Mouse (Mus musculus) liver, embryonic 11.5 days (tissue): ENCODE data around the gene Pi4kb. TPM values are rescaled to one million over a fixed set of nuclear protein-coding genes. Genes with fewer than 3 reads are reported as not detected.

Experiments used
- ATAC-seq: fragments of 200-750 bp; cut with Nextera tagmentation; replicated peaks from 2 replicates; pipeline ENCODE4 v1.8.0; 2017; ENCODE audit warnings: moderate number of reproducible peaks, mild to moderate bottlenecking, moderate TSS enrichment, moderate library complexity; ENCODE audit not compliant: low FRiP score
- DNase-seq: peaks from one replicate; pipeline ENCODE4 v3.0.0-alpha.2; 2017; ENCODE audit warnings: low spot score
- H3K27ac ChIP-seq: fragments of 300-500 bp; sonication (generic); 2 replicates; pipeline ENCODE4 v1.5.1; 2014; ENCODE audit warnings: mild to moderate bottlenecking, low read depth, low read length, control low read depth
- H3K27me3 ChIP-seq: fragments of 300-500 bp; sonication (generic); replicated peaks from 2 replicates; pipeline ENCODE4 v1.6.1; 2014; ENCODE audit warnings: low read length, mixed read lengths; ENCODE audit not compliant: control insufficient read depth, insufficient read depth
- H3K36me3 ChIP-seq: fragments of 300-500 bp; sonication (generic); 2 replicates; pipeline ENCODE4 v1.6.1; 2014; ENCODE audit warnings: mild to moderate bottlenecking, low read length, moderate library complexity, mixed read lengths; ENCODE audit not compliant: control insufficient read depth, insufficient read depth
- H3K4me1 ChIP-seq: fragments of 300-500 bp; sonication (generic); replicated peaks from 2 replicates; pipeline ENCODE4 v1.6.1; 2014; ENCODE audit warnings: low read length, mixed read lengths; ENCODE audit not compliant: control insufficient read depth, insufficient read depth
- H3K4me2 ChIP-seq: fragments of 300-500 bp; sonication (generic); 2 replicates; pipeline ENCODE4 v1.6.1; 2014; ENCODE audit warnings: mild to moderate bottlenecking, control low read depth, moderate library complexity
- H3K4me3 ChIP-seq: fragments of 300-500 bp; sonication (generic); 2 replicates; pipeline ENCODE4 v1.5.1; 2014; ENCODE audit warnings: low read depth, low read length, control low read depth
- H3K9ac ChIP-seq: fragments of 300-500 bp; sonication (generic); 2 replicates; pipeline ENCODE4 v1.6.1; 2014; ENCODE audit warnings: low read depth, low read length, control low read depth
- H3K9me3 ChIP-seq: fragments of 300-500 bp; sonication (generic); 2 replicates; pipeline ENCODE4 v1.6.1; 2016; ENCODE audit warnings: low read length, inconsistent platforms, mixed read lengths; ENCODE audit not compliant: control insufficient read depth
- WGBS: fragments of 180-500 bp; shearing (Covaris S2); extraction: QIAGEN DNeasy Blood & Tissue Kit; methylation state at CpG from one replicate; pipeline ENCODE4 v1.1.7; 2014; 5-methylcytosine and 5-hydroxymethylcytosine counted together
- polyA plus RNA-seq: library from polyadenylated mRNA; unstranded; fragments of >200 nt; fragmentation: Nextera tagmentation; extraction: Ambion mirVana; gene quantifications from 2 replicates; pipeline ENCODE4 v1.2.1, GENCODE M21; 2014

The Pi4kb gene
- polyA plus RNA-seq, 1 experiment from 2014 or later, result 17.0 TPM

GRCm38 (mm10) chr3:94949645-94950044 lies 24.9 kb upstream of the Pi4kb start:
- H3K4me1 ChIP-seq, result 0 out of 2 replicates have a peak, but pooled peaks cover under 1% of the 10 kb centered on the region
- no peaks in the 10 kb centered on the region for H3K36me3 ChIP-seq
- H3K27me3 ChIP-seq, result no peaks in the 10 kb centered on the region
- H3K9ac ChIP-seq, result no peak overlapping the region
- WGBS, result 57% methylated on average over 3 of the region's 3 CpGs
- H3K9me3 ChIP-seq, result no peaks in the 10 kb centered on the region
- no peak for DNase-seq
- no peak overlapping the region for H3K4me3 ChIP-seq
- no peak overlapping the region for H3K4me2 ChIP-seq
- ATAC-seq, result no peak
- H3K27ac ChIP-seq, result no peak overlapping the region

DNA sequence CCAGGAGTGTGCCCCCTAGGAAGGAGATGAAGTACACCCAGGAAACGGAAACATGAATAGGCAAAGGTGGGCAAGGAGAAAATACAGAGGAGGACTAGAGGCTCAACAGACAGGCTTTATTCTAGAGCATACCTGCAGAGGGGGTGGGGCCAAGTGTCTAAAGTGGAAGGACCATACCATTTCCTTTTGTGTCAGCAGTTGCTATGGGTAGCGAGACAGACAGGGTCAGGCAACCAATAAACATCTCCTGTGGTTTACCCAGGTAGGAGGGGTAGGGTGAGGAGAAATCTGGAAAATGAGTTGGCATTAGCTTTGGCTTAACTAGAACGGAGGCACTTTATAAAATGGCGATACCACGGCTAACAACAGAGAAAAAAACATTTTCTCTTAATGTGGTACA lies 21.7 kb upstream of the Pi4kb start:
- Histone ChIP-seq H3K9ac (no peak overlapping the region), H3K36me3 (peaks cover 7% of the 10 kb centered on the region; the same call in 1 of the 2 replicates), H3K27me3 (no peaks in the 10 kb centered on the region), H3K27ac (no peak overlapping the region), H3K9me3 (no peaks in the 10 kb centered on the region), H3K4me1 (0 out of 2 replicates have a peak, but pooled peaks cover 7% of the 10 kb centered on the region), H3K4me2 (peak overlapping the region; percentile 84), H3K4me3 (0 out of 2 replicates have a peak overlapping the region, but pooled peaks have one; percentile 67)
- no peak for DNase-seq
- no peak for ATAC-seq
- 73% methylated on average over 5 of the region's 5 CpGs for WGBS

DNA sequence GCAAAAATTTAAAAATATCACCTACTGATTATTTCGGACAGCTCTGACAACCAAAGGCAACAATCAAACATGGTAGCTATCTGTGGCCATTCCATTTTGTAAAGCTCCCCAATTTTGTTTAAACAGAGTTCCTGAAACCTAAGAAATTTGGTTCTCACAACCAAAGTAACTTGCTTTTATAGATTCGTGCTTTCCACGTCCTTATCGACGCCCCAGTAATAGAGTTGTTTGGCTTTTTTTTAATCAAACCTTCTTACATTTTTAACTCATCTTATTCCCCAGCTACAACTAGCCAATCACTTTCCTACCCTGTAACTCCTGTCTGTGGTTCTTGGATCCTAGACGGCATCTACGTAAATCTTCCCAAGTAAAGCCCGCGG lies 21.2 kb upstream of the Pi4kb start:
- no peak for DNase-seq
- no peak for ATAC-seq
- H3K9ac ChIP-seq, result peak overlapping the region; percentile 83
- H3K4me1 ChIP-seq, result peaks cover 7% of the 10 kb centered on the region; the same call in 1 of the 2 replicates
- 17% methylated on average over 9 of the region's 9 CpGs for WGBS
- no peaks in the 10 kb centered on the region for H3K9me3 ChIP-seq
- H3K27ac ChIP-seq, result peak overlapping the region; percentile 49; the same call in 1 of the 2 replicates
- peak overlapping the region; percentile 84 for H3K4me2 ChIP-seq
- no peaks in the 10 kb centered on the region for H3K27me3 ChIP-seq
- peak overlapping the region; percentile 67 for H3K4me3 ChIP-seq
- peaks cover 7% of the 10 kb centered on the region; the same call in 1 of the 2 replicates for H3K36me3 ChIP-seq

- Histone ChIP-seq H3K27ac (peak within 1 kb of the TSS; percentile 79), H3K36me3 (peaks cover 7% of the 10 kb centered on the region; the same call in 1 of the 2 replicates), H3K27me3 (no peaks in the 10 kb centered on the region), H3K4me3 (peak within 1 kb of the TSS; percentile 67), H3K4me2 (peak within 1 kb of the TSS; percentile 84), H3K9ac (peak within 1 kb of the TSS; percentile 83), H3K9me3 (no peaks in the 10 kb centered on the region), H3K4me1 (peaks cover 7% of the 10 kb centered on the region; the same call in 1 of the 2 replicates)
- DNase-seq (peak; percentile 89), ATAC-seq (peak; percentile 95)
- under 1% methylated on average over 50 of the region's 50 CpGs for WGBS
These were observed 20.5 kb upstream of the Pi4kb start, which contains the start of gene Rfx5 for GRCm38 (mm10) chr3:94953764-94954616. Gene Rfx5, plus strand, starts transcription at chr3:94954075.

- ATAC-seq, result no peak
- Histone ChIP-seq H3K9ac (no peak overlapping the region), H3K27me3 (no peaks in the 10 kb centered on the region), H3K4me3 (no peak overlapping the region), H3K9me3 (no peaks in the 10 kb centered on the region), H3K36me3 (peaks cover 7% of the 10 kb centered on the region; the same call in 1 of the 2 replicates), H3K4me1 (peaks cover 7% of the 10 kb centered on the region; the same call in 1 of the 2 replicates), H3K4me2 (no peak overlapping the region), H3K27ac (peak overlapping the region; percentile 5; the same call in 1 of the 2 replicates)
- WGBS, result 78% methylated on average over 8 of the region's 8 CpGs
- no peak for DNase-seq
These were observed 16.2 kb upstream of the Pi4kb start for GRCm38 (mm10) chr3:94958295-94958694.

DNA sequence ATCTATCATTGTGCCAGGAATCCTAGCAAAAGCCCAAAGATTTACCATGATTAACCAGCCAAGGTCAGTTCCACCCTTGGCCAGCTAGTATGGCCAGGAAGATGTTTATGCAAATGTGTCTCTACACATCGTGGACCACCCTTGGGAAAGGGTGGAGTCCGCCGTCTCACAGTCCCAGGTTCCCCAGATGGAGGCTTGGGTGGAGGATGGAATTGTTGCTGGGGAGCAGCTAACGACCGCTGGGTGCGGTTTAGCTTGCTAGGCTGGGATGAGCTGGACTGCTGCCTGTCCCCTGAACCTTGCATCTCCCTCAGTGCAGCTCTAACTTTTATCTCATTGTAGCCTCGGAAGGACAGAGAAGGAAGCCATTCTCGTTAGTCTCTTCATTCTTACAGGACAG lies 14.7 kb upstream of the Pi4kb start:
- 53% methylated on average over 8 of the region's 8 CpGs for WGBS
- Histone ChIP-seq H3K4me1 (peaks cover 4% of the 10 kb centered on the region; the same call in 1 of the 2 replicates), H3K4me2 (no peak overlapping the region), H3K27ac (no peak overlapping the region), H3K4me3 (no peak overlapping the region), H3K36me3 (peaks cover 7% of the 10 kb centered on the region; the same call in 1 of the 2 replicates), H3K27me3 (no peaks in the 10 kb centered on the region), H3K9ac (no peak overlapping the region), H3K9me3 (no peaks in the 10 kb centered on the region)
- no peak for DNase-seq
- ATAC-seq, result no peak

DNA sequence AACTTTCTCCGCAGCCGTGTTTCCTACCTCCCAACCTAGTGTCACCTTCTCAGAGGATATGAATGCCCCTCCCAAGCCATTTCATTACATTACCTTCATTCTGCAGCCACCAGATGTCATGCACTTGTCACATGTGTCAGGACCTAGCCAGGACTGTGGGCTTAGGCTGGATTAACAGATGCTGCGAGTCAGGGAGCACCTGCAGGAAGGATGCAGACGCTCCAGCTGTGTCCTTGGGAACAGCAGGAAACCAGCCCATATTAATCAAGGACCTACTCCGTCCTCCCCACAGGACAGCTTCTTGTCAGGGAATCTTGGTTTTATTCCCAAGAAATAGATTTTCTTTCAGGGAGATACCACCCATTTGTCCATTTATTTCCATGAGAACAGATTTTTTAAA lies 14.2 kb upstream of the Pi4kb start:
- Histone ChIP-seq H3K4me2 (no peak overlapping the region), H3K27me3 (no peaks in the 10 kb centered on the region), H3K27ac (no peak overlapping the region), H3K4me3 (no peak overlapping the region), H3K36me3 (peaks cover 7% of the 10 kb centered on the region; the same call in 1 of the 2 replicates), H3K9ac (no peak overlapping the region), H3K4me1 (peaks cover under 1% of the 10 kb centered on the region; the same call in 1 of the 2 replicates), H3K9me3 (no peaks in the 10 kb centered on the region)
- no peak for ATAC-seq
- 56% methylated on average over 5 of the region's 5 CpGs for WGBS
- no peak for DNase-seq

DNA sequence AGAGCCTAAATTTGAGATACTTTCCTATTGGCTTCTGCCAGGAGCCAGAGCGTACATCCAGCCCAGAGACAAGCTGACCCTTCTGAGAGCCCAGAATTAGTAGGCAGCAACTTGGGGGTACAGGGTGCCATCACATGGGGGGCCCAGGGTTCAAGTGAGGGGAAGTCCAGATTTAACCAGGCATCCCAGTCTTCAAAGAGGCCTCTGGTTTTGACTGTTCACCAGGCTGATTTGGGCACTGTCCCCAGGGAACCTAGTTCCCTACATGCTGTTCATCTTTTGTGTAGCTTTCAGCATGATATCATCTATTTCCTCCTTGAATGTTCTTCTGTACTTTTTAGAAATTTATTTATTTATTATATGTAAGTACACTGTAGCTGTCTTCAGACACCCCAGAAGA lies 9.5 kb upstream of the Pi4kb start:
- H3K4me1 ChIP-seq, result no peaks in the 10 kb centered on the region
- H3K9me3 ChIP-seq, result no peaks in the 10 kb centered on the region
- no peaks in the 10 kb centered on the region for H3K36me3 ChIP-seq
- ATAC-seq (no peak), DNase-seq (no peak)
- no peak overlapping the region for H3K9ac ChIP-seq
- no peak overlapping the region for H3K4me2 ChIP-seq
- H3K4me3 ChIP-seq, result no peak overlapping the region
- no peak overlapping the region for H3K27ac ChIP-seq
- 93% methylated on average over 1 of the region's 1 CpGs for WGBS
- H3K27me3 ChIP-seq, result no peaks in the 10 kb centered on the region
